Mouse (Mus musculus) intestine, embryonic 15.5 days (tissue): ENCODE data around the gene Sec23ip. TPM values are rescaled to one million over a fixed set of nuclear protein-coding genes. Genes with fewer than 3 reads are reported as not detected.
"Not testable (repeated sequence)": the region's sequence is repeated elsewhere in the genome, so short reads cannot be mapped to it uniquely, and the experiment has no call there.

Source experiments
- ATAC-seq: fragments of 200-750 bp; cut with Nextera tagmentation; 2 replicates; pipeline ENCODE4 v1.8.0; 2017; ENCODE audit warnings: moderate TSS enrichment, moderate library complexity
- H3K27ac ChIP-seq: fragments of 300-500 bp; sonication (generic); 2 replicates; pipeline ENCODE4 v1.5.1; 2015; ENCODE audit warnings: mild to moderate bottlenecking, inconsistent platforms
- H3K27me3 ChIP-seq: fragments of 300-500 bp; sonication (generic); replicated peaks from 2 replicates; pipeline ENCODE4 v1.6.1; 2015; ENCODE audit warnings: inconsistent platforms
- H3K36me3 ChIP-seq: fragments of 300-500 bp; sonication (generic); 2 replicates; pipeline ENCODE4 v1.6.1; 2015; ENCODE audit warnings: inconsistent platforms
- H3K4me1 ChIP-seq: fragments of 300-500 bp; sonication (generic); replicated peaks from 2 replicates; pipeline ENCODE4 v1.6.1; 2015; ENCODE audit warnings: inconsistent platforms
- H3K4me2 ChIP-seq: fragments of 300-500 bp; sonication (generic); replicated peaks from 2 replicates; pipeline ENCODE4 v1.6.1; 2015; ENCODE audit warnings: mild to moderate bottlenecking, inconsistent platforms
- H3K4me3 ChIP-seq: fragments of 300-500 bp; sonication (generic); replicated peaks from 2 replicates; pipeline ENCODE4 v1.5.1; 2015; ENCODE audit warnings: inconsistent platforms
- H3K9ac ChIP-seq: fragments of 300-500 bp; sonication (generic); 2 replicates; pipeline ENCODE4 v1.6.1; 2015; ENCODE audit warnings: inconsistent platforms
- H3K9me3 ChIP-seq: fragments of 300-500 bp; sonication (generic); 2 replicates; pipeline ENCODE4 v1.6.1; 2016; ENCODE audit warnings: inconsistent platforms
- WGBS: fragments of 180-500 bp; shearing (Covaris S2); methylation state at CpG from one replicate; pipeline ENCODE4 v1.1.7; 2015; 5-methylcytosine and 5-hydroxymethylcytosine counted together
- polyA plus RNA-seq: library from polyadenylated mRNA; unstranded; fragments of >200 nt; fragmentation: Nextera tagmentation; extraction: Ambion mirVana; gene quantifications from 2 replicates; pipeline ENCODE4 v1.2.1, GENCODE M21; 2015

Sec23ip gene
- polyA plus RNA-seq = 29.9 and 31.6 TPM in 2 replicates

GRCm38 (mm10) chr7:128744684-128745485, at the start of gene Sec23ip:
Gene Sec23ip (plus strand): TSS chr7:128744943.
- Histone ChIP-seq H3K27me3 (no peaks in the 10 kb centered on the region), H3K9ac (peak within 1 kb of the TSS; percentile 81), H3K4me2 (peak within 1 kb of the TSS; percentile 80), H3K27ac (peak within 1 kb of the TSS; percentile 66; the same call in 1 of the 2 replicates), H3K9me3 (no peaks in the 10 kb centered on the region), H3K36me3 (no peaks in the 10 kb centered on the region), H3K4me3 (peak within 1 kb of the TSS; percentile 92), H3K4me1 (peaks cover 28% of the 10 kb centered on the region)
- peak; percentile 88 for ATAC-seq
- under 1% methylated on average over 55 of the region's 55 CpGs for WGBS

GRCm38 (mm10) chr7:128699959-128700358, 44.8 kb upstream of the Sec23ip start:
- WGBS = 80% methylated on average over 6 of the region's 6 CpGs

GRCm38 (mm10) chr7:128705735-128706134, 39.0 kb upstream of the Sec23ip start:
- Histone ChIP-seq H3K36me3 (peaks cover 39% of the 10 kb centered on the region), H3K4me3 (no peak overlapping the region), H3K27ac (no peak overlapping the region), H3K4me1 (no peaks in the 10 kb centered on the region), H3K9ac (no peak overlapping the region), H3K9me3 (no peaks in the 10 kb centered on the region), H3K27me3 (no peaks in the 10 kb centered on the region), H3K4me2 (no peak overlapping the region)
- ATAC-seq = peak; percentile 83
- WGBS = 24% methylated on average over 4 of the region's 4 CpGs

More at GRCm38 (mm10) chr7:128699959-128700358, 44.8 kb upstream of the Sec23ip start:
- not testable (repeated sequence) for H3K9ac ChIP-seq, H3K27ac ChIP-seq, H3K4me3 ChIP-seq, ATAC-seq, H3K4me1 ChIP-seq, H3K9me3 ChIP-seq, H3K4me2 ChIP-seq, H3K27me3 ChIP-seq
- H3K36me3 ChIP-seq = peaks cover 27% of the 10 kb centered on the region

GRCm38 (mm10) chr7:128717991-128718390, 26.8 kb upstream of the Sec23ip start:
- H3K27me3 ChIP-seq = no peaks in the 10 kb centered on the region
- 76% methylated on average over 4 of the region's 4 CpGs for WGBS
- ATAC-seq = no peak
- H3K9ac ChIP-seq = no peak overlapping the region
- peaks cover 53% of the 10 kb centered on the region for H3K36me3 ChIP-seq
- no peaks in the 10 kb centered on the region for H3K9me3 ChIP-seq
- no peaks in the 10 kb centered on the region for H3K4me1 ChIP-seq
- H3K4me2 ChIP-seq = no peak overlapping the region
- H3K4me3 ChIP-seq = no peak overlapping the region
- H3K27ac ChIP-seq = no peak overlapping the region

GRCm38 (mm10) chr7:128724761-128725160, 20.0 kb upstream of the Sec23ip start:
- Histone ChIP-seq H3K9me3 (no peaks in the 10 kb centered on the region), H3K27me3 (no peaks in the 10 kb centered on the region), H3K4me3 (no peak overlapping the region), H3K9ac (no peak overlapping the region), H3K4me1 (0 out of 2 replicates have a peak, but pooled peaks cover 12% of the 10 kb centered on the region), H3K27ac (no peak overlapping the region), H3K4me2 (no peak overlapping the region), H3K36me3 (peaks cover 12% of the 10 kb centered on the region; the same call in 1 of the 2 replicates)
- peak; percentile 84 for ATAC-seq
- WGBS = 29% methylated on average over 4 of the region's 4 CpGs

GRCm38 (mm10) chr7:128725189-128725588, 19.6 kb upstream of the Sec23ip start:
- 82% methylated on average over 9 of the region's 9 CpGs for WGBS
- no peak overlapping the region for H3K27ac ChIP-seq
- no peak overlapping the region for H3K4me2 ChIP-seq
- H3K9me3 ChIP-seq = no peaks in the 10 kb centered on the region
- ATAC-seq = 0 out of 2 replicates have a peak, but pooled peaks have one; percentile 6
- H3K27me3 ChIP-seq = no peaks in the 10 kb centered on the region
- peaks cover 9% of the 10 kb centered on the region; the same call in 1 of the 2 replicates for H3K36me3 ChIP-seq
- no peak overlapping the region for H3K4me3 ChIP-seq
- H3K4me1 ChIP-seq = 0 out of 2 replicates have a peak, but pooled peaks cover 12% of the 10 kb centered on the region
- no peak overlapping the region for H3K9ac ChIP-seq

GRCm38 (mm10) chr7:128726999-128727398, 17.7 kb upstream of the Sec23ip start:
- H3K4me2 ChIP-seq = no peak overlapping the region
- peaks cover 16% of the 10 kb centered on the region for H3K4me1 ChIP-seq
- H3K36me3 ChIP-seq = 0 out of 2 replicates have a peak, but pooled peaks cover 5% of the 10 kb centered on the region
- H3K27me3 ChIP-seq = no peaks in the 10 kb centered on the region
- no peak for ATAC-seq
- H3K9ac ChIP-seq = no peak overlapping the region
- WGBS = 81% methylated on average over 10 of the region's 10 CpGs
- no peak overlapping the region for H3K27ac ChIP-seq
- no peaks in the 10 kb centered on the region for H3K9me3 ChIP-seq
- H3K4me3 ChIP-seq = no peak overlapping the region

- Histone ChIP-seq H3K4me2 (no peak overlapping the region), H3K4me1 (peaks cover 20% of the 10 kb centered on the region), H3K27ac (no peak overlapping the region), H3K36me3 (0 out of 2 replicates have a peak, but pooled peaks cover 5% of the 10 kb centered on the region), H3K9ac (no peak overlapping the region), H3K27me3 (no peaks in the 10 kb centered on the region), H3K4me3 (no peak overlapping the region), H3K9me3 (no peaks in the 10 kb centered on the region)
- ATAC-seq = no peak
- WGBS = 64% methylated on average over 5 of the region's 5 CpGs
Observed at GRCm38 (mm10) chr7:128727701-128728100, 17.0 kb upstream of the Sec23ip start.

GRCm38 (mm10) chr7:128728738-128729137, 16.0 kb upstream of the Sec23ip start:
- ATAC-seq = no peak
- H3K36me3 ChIP-seq = no peaks in the 10 kb centered on the region

GRCm38 (mm10) chr7:128731585-128731984, 13.2 kb upstream of the Sec23ip start:
- Histone ChIP-seq H3K4me2 (no peak overlapping the region), H3K4me3 (no peak overlapping the region), H3K9ac (no peak overlapping the region), H3K4me1 (peaks cover 17% of the 10 kb centered on the region), H3K9me3 (no peaks in the 10 kb centered on the region), H3K36me3 (no peaks in the 10 kb centered on the region), H3K27me3 (no peaks in the 10 kb centered on the region), H3K27ac (0 out of 2 replicates have a peak overlapping the region, but pooled peaks have one; percentile 11)
- ATAC-seq = peak; percentile 18; the same call in 1 of the 2 replicates
- WGBS = 60% methylated on average over 2 of the region's 2 CpGs

More at GRCm38 (mm10) chr7:128728738-128729137, 16.0 kb upstream of the Sec23ip start:
- Histone ChIP-seq H3K9ac (no peak overlapping the region), H3K27me3 (no peaks in the 10 kb centered on the region), H3K4me3 (no peak overlapping the region), H3K9me3 (no peaks in the 10 kb centered on the region), H3K4me1 (peaks cover 21% of the 10 kb centered on the region), H3K4me2 (no peak overlapping the region), H3K27ac (no peak overlapping the region)
- 61% methylated on average over 10 of the region's 10 CpGs for WGBS

GRCm38 (mm10) chr7:128738041-128738440, 6.7 kb upstream of the Sec23ip start:
- Histone ChIP-seq H3K27me3 (no peaks in the 10 kb centered on the region), H3K4me3 (peak overlapping the region; percentile 99; the same call in 1 of the 2 replicates), H3K27ac (no peak overlapping the region), H3K9ac (no peak overlapping the region), H3K9me3 (no peaks in the 10 kb centered on the region), H3K4me2 (peak overlapping the region; percentile 73), H3K36me3 (no peaks in the 10 kb centered on the region), H3K4me1 (peaks cover 10% of the 10 kb centered on the region)
- 52% methylated on average over 5 of the region's 5 CpGs for WGBS
- ATAC-seq = no peak

GRCm38 (mm10) chr7:128739116-128739461, 5.7 kb upstream of the Sec23ip start:
- H3K36me3 ChIP-seq = no peaks in the 10 kb centered on the region
- peaks cover 10% of the 10 kb centered on the region for H3K4me1 ChIP-seq
- WGBS = under 1% methylated on average over 15 of the region's 15 CpGs
- H3K27ac ChIP-seq = no peak overlapping the region
- no peak for ATAC-seq
- no peaks in the 10 kb centered on the region for H3K27me3 ChIP-seq
- peak overlapping the region; percentile 99 for H3K4me3 ChIP-seq
- H3K9me3 ChIP-seq = no peaks in the 10 kb centered on the region
- peak overlapping the region; percentile 98 for H3K9ac ChIP-seq
- H3K4me2 ChIP-seq = peak overlapping the region; percentile 73
